Mouse (Mus musculus): Measurements from ENCODE around the gene Mrpl37. TPM values are rescaled to one million over a fixed set of nuclear protein-coding genes. Genes with fewer than 3 reads are reported as not detected.

The Mrpl37 gene
- polyA plus RNA-seq, 1 experiment from 2014 or later: 89.8 TPM

Other genes starting within 250 kb of the Mrpl37 start
- 92.4 and 98.5 TPM in 2 replicates for gene Ssbp3, start 156.2 kb downstream of the Mrpl37 start, polyA plus RNA-seq (2015; fragmentation: Nextera tagmentation; extraction: Ambion mirVana)
- 6.1 and 7.5 TPM in 2 replicates for gene Cyb5rl, start 120 bp upstream of the Mrpl37 start, polyA plus RNA-seq (2015; fragmentation: Nextera tagmentation; extraction: Ambion mirVana)
- not detected in 2 replicates for gene Cdcp2, start 30.0 kb upstream of the Mrpl37 start, polyA plus RNA-seq (2015; fragmentation: Nextera tagmentation; extraction: Ambion mirVana)
- 386 and 427 TPM in 2 replicates for gene Tmem59, start 111.5 kb upstream of the Mrpl37 start, polyA plus RNA-seq (2015; fragmentation: Nextera tagmentation; extraction: Ambion mirVana)
- 16.4 and 30.4 TPM in 2 replicates for gene Tceanc2, start 112.2 kb upstream of the Mrpl37 start, polyA plus RNA-seq (2015; fragmentation: Nextera tagmentation; extraction: Ambion mirVana)
- gene Ldlrad1, start 142.3 kb upstream of the Mrpl37 start, polyA plus RNA-seq (2015; fragmentation: Nextera tagmentation; extraction: Ambion mirVana): not detected in 2 replicates
- gene Lrrc42, start 186.7 kb upstream of the Mrpl37 start, polyA plus RNA-seq (2015; fragmentation: Nextera tagmentation; extraction: Ambion mirVana): 54.4 TPM in 2 replicates
- gene Hspb11, start 186.7 kb upstream of the Mrpl37 start, polyA plus RNA-seq (2015; fragmentation: Nextera tagmentation; extraction: Ambion mirVana): 32.3 and 34.4 TPM in 2 replicates
- gene Dio1, start 240.3 kb upstream of the Mrpl37 start, polyA plus RNA-seq (2015; fragmentation: Nextera tagmentation; extraction: Ambion mirVana): 0.31 and 0.57 TPM in 2 replicates
- gene Yipf1, start 247.5 kb upstream of the Mrpl37 start, polyA plus RNA-seq (2015; fragmentation: Nextera tagmentation; extraction: Ambion mirVana): 58.2 and 59.1 TPM in 2 replicates

Data from stomach, embryonic 15.5 days (tissue).